Comparison of ENCODE assay signal across 17 mouse cellular contexts in genomic region chr14:24956528-24957210, GRCm38 (mm10).
DNase-seq lines count a peak whose midpoint lies in the region; ATAC-seq and TF ChIP-seq lines count a peak whose summit lies in the region.
"Had no signal": no experiment of that assay in that cellular context is flagged by ENCODE, and none has a peak within 500 bp of the region (broad histone marks: within the 10 kb centered on the region; RNA-seq: fewer than 3 reads in every experiment).

No protein-coding gene starts in this region.

- WGBS in midbrain, embryonic 10.5 days, result 55% methylated on average over 2 of the region's 2 CpGs
- 53% methylated on average over 2 of the region's 2 CpGs for WGBS in midbrain, embryonic 11.5 days
- WGBS in midbrain, embryonic 13.5 days, result 23% methylated on average over 2 of the region's 2 CpGs

- H3K4me1 ChIP-seq in midbrain, embryonic 10.5 days, result peaks cover 16% of the 10 kb centered on the region
- H3K4me1 ChIP-seq in midbrain, embryonic 11.5 days (ENCODE audit: control insufficient read depth, insufficient read depth, low read length), result peaks cover 2% of the 10 kb centered on the region; the same call in 1 of the 2 replicates
- H3K4me1 ChIP-seq in midbrain, embryonic 13.5 days (replicated peaks), result peaks cover 24% of the 10 kb centered on the region
- H3K4me1 ChIP-seq: neural tube, embryonic 12.5 days had no signal

- H3K36me3 ChIP-seq in midbrain, embryonic 10.5 days, result no peaks in the 10 kb centered on the region
- H3K36me3 ChIP-seq in midbrain, embryonic 11.5 days (ENCODE audit: control insufficient read depth, insufficient read depth, low read length), result no peaks in the 10 kb centered on the region
- H3K36me3 ChIP-seq in midbrain, embryonic 13.5 days, result no peaks in the 10 kb centered on the region
- H3K36me3 ChIP-seq: neural tube, embryonic 12.5 days had no signal

- no peak for TF ChIP-seq CTCF in left cerebral cortex, adult 2 months (IDR thresholded peaks at IDR 0.05)

- H3K4me2 ChIP-seq in midbrain, embryonic 11.5 days, result no peak overlapping the region
- H3K4me2 ChIP-seq in midbrain, embryonic 13.5 days (replicated peaks), result no peak overlapping the region
- H3K4me2 ChIP-seq: liver, embryonic 11.5 days; neural tube, embryonic 12.5 days had no signal

- intact Hi-C loops in left cerebral cortex, adult 2 months (cut with DNase I), result no loop called here
- intact Hi-C loops in heart, postnatal 25 days (cut with DNase I), result no loop called here

- no peaks in the 10 kb centered on the region for H3K9me3 ChIP-seq in midbrain, embryonic 10.5 days (replicated peaks)
- no peaks in the 10 kb centered on the region for H3K9me3 ChIP-seq in midbrain, embryonic 11.5 days (ENCODE audit: control insufficient read depth, low read length)
- no peaks in the 10 kb centered on the region for H3K9me3 ChIP-seq in midbrain, embryonic 13.5 days
- H3K9me3 ChIP-seq: neural tube, embryonic 12.5 days had no signal

- ATAC-seq in midbrain, embryonic 11.5 days (ENCODE audit: low FRiP score), result no peak
- 0 out of 2 replicates have a peak, but pooled peaks have one; percentile 34 for ATAC-seq in midbrain, embryonic 13.5 days
- ATAC-seq: CD4-positive, CD25-positive, alpha-beta regulatory T cell, adult 4 months; forebrain, postnatal 0 days; hindbrain, postnatal 0 days had no signal

- peak overlapping the region; percentile 52; the same call in 1 of the 2 replicates for H3K27ac ChIP-seq in midbrain, embryonic 10.5 days (replicated peaks)
- no peak overlapping the region for H3K27ac ChIP-seq in midbrain, embryonic 11.5 days (ENCODE audit: low read depth, low read length)
- H3K27ac ChIP-seq in midbrain, embryonic 13.5 days, result 0 out of 2 replicates have a peak overlapping the region, but pooled peaks have one; percentile 47
- H3K27ac ChIP-seq in left cerebral cortex, adult 2 months, result no peak overlapping the region
- H3K27ac ChIP-seq: hindbrain, postnatal 0 days; neural tube, embryonic 12.5 days had no signal

- peaks cover 3% of the 10 kb centered on the region; the same call in 1 of the 2 replicates for H3K27me3 ChIP-seq in midbrain, embryonic 10.5 days (ENCODE audit: low read depth, poor library complexity, severe bottlenecking)
- H3K27me3 ChIP-seq in midbrain, embryonic 11.5 days (ENCODE audit: control insufficient read depth, insufficient read depth, low read length), result no peaks in the 10 kb centered on the region
- no peaks in the 10 kb centered on the region for H3K27me3 ChIP-seq in midbrain, embryonic 13.5 days

- H3K4me3 ChIP-seq in midbrain, embryonic 10.5 days, result no peak overlapping the region
- H3K4me3 ChIP-seq in midbrain, embryonic 11.5 days (ENCODE audit: low read depth, low read length), result no peak overlapping the region
- no peak overlapping the region for H3K4me3 ChIP-seq in midbrain, embryonic 13.5 days (replicated peaks)
- H3K4me3 ChIP-seq in left cerebral cortex, adult 2 months, result no peak overlapping the region
- H3K4me3 ChIP-seq: erythroblast, embryonic 14.5 days; neural tube, embryonic 12.5 days had no signal

- no peak for DNase-seq in midbrain, embryonic 10.5 days (ENCODE audit: low spot score)
- no peak for DNase-seq in midbrain, embryonic 11.5 days (ENCODE audit: low spot score, missing footprints)
- DNase-seq in cerebellum, adult 8-10 months, result peak; percentile 63
- peak; percentile 36 for DNase-seq in yolk sac, embryonic 10.5 days (ENCODE audit: low spot score)
- DNase-seq in left cerebral cortex, adult 2 months (ENCODE audit: extremely low spot score in 1 of 2, low spot score in 2 of 2), result no peak
- no peak for DNase-seq in heart, postnatal 25 days (ENCODE audit: low spot score)
- DNase-seq: forebrain, postnatal 0 days; gastrocnemius, postnatal 14 days; kidney, adult 8-10 months; right cerebral cortex, postnatal 14 days; thymus, adult 18-20 months had no signal

- no peak overlapping the region for H3K9ac ChIP-seq in midbrain, embryonic 11.5 days (ENCODE audit: low read length)
- H3K9ac ChIP-seq in midbrain, embryonic 13.5 days (replicated peaks), result no peak overlapping the region
- H3K9ac ChIP-seq: forebrain, postnatal 0 days; neural tube, embryonic 12.5 days had no signal

Comparison
In these comparisons a context has a peak if more than half of its experiments do, and no peak if none do; other contexts are left out.
1. H3K27ac ChIP-seq: peak in midbrain, embryonic 10.5 days (single experiment) and midbrain, embryonic 13.5 days (single experiment); none in midbrain, embryonic 11.5 days (single experiment) and left cerebral cortex, adult 2 months (single experiment).
2. DNase-seq: peak in cerebellum, adult 8-10 months (single experiment) and yolk sac, embryonic 10.5 days (single experiment); none in midbrain, embryonic 10.5 days (single experiment), midbrain, embryonic 11.5 days (single experiment), left cerebral cortex, adult 2 months (0 of 2) and heart, postnatal 25 days (single experiment).